Mouse (Mus musculus) liver, postnatal 0 days (tissue): ENCODE data around the gene St6galnac3. TPM values are rescaled to one million over a fixed set of nuclear protein-coding genes. Genes with fewer than 3 reads are reported as not detected.

ENCODE experiments used
- ATAC-seq: fragments of 200-750 bp; cut with Nextera tagmentation; 2 replicates; pipeline ENCODE4 v1.8.0; 2017; ENCODE audit warnings: mild to moderate bottlenecking, moderate library complexity
- DNase-seq: peaks from one replicate; pipeline ENCODE4 v3.0.0-alpha.2; 2016
- H3K27ac ChIP-seq: fragments of 300-500 bp; sonication (generic); 2 replicates; pipeline ENCODE4 v1.5.1; 2014; ENCODE audit warnings: antibody characterized with exemption, moderate library complexity, mild to moderate bottlenecking, low read depth
- H3K27me3 ChIP-seq: fragments of 300-500 bp; sonication (generic); 2 replicates; pipeline ENCODE4 v1.6.1; 2014; ENCODE audit warnings: low read length, control low read depth, mixed read lengths; ENCODE audit not compliant: insufficient read depth
- H3K36me3 ChIP-seq: fragments of 300-500 bp; sonication (generic); replicated peaks from 2 replicates; pipeline ENCODE4 v1.6.1; 2014; ENCODE audit warnings: mild to moderate bottlenecking, control low read depth, low read length, moderate library complexity, mixed read lengths; ENCODE audit not compliant: insufficient read depth
- H3K4me1 ChIP-seq: fragments of 300-500 bp; sonication (generic); 2 replicates; pipeline ENCODE4 v1.6.1; 2014; ENCODE audit warnings: antibody characterized with exemption, mild to moderate bottlenecking, control low read depth; ENCODE audit not compliant: insufficient read depth
- H3K4me2 ChIP-seq: fragments of 300-500 bp; sonication (generic); 2 replicates; pipeline ENCODE4 v1.6.1; 2014; ENCODE audit warnings: low read depth, mild to moderate bottlenecking, low read length, moderate library complexity, mixed read lengths
- H3K4me3 ChIP-seq: fragments of 300-500 bp; sonication (generic); 2 replicates; pipeline ENCODE4 v1.5.1; 2014; ENCODE audit warnings: low read depth, low read length
- H3K9ac ChIP-seq: fragments of 300-500 bp; sonication (generic); replicated peaks from 2 replicates; pipeline ENCODE4 v1.6.1; 2014; ENCODE audit warnings: mild to moderate bottlenecking, moderate library complexity
- H3K9me3 ChIP-seq: fragments of 300-500 bp; sonication (generic); 2 replicates; pipeline ENCODE4 v1.6.1; 2016; ENCODE audit warnings: mild to moderate bottlenecking, control low read depth, low read length, mixed read lengths
- CTCF ChIP-seq: sonication (generic); IDR thresholded peaks from 2 replicates; pipeline ENCODE4 v1.5.1; 2016; ENCODE audit warnings: antibody characterized with exemption, low read depth
- EP300 ChIP-seq: IDR thresholded peaks from 2 replicates; pipeline ENCODE4 v1.6.1; 2016; ENCODE audit warnings: antibody characterized with exemption, low read depth, mild to moderate bottlenecking
- whole genome bisulfite sequencing: fragments of 180-500 bp; shearing (Covaris S2); extraction: QIAGEN DNeasy Blood & Tissue Kit; methylation state at CpG from one replicate; pipeline ENCODE4 v1.1.7; 2014; ENCODE audit not compliant: insufficient replicate concordance; 5-methylcytosine and 5-hydroxymethylcytosine counted together
- polyA plus RNA-seq: library from polyadenylated mRNA; unstranded; fragments of >200 nt; fragmentation: Nextera tagmentation; extraction: Ambion mirVana; gene quantifications from 2 replicates; pipeline ENCODE4 v1.2.1, GENCODE M21; 2015

Gene St6galnac3
- polyA plus RNA-seq, 1 experiment from 2014 or later: 5.0 TPM

- H3K4me3 ChIP-seq: no peak overlapping the region
- WGBS: 71% methylated on average over 5 of the region's 5 CpGs
- DNase-seq (no peak), ATAC-seq (no peak)
- H3K4me1 ChIP-seq: no peaks in the 10 kb centered on the region
- H3K9ac ChIP-seq: no peak overlapping the region
- no peaks in the 10 kb centered on the region for H3K36me3 ChIP-seq
- H3K9me3 ChIP-seq: no peaks in the 10 kb centered on the region
- H3K4me2 ChIP-seq: no peak overlapping the region
- no peak for TF ChIP-seq CTCF
- no peak for TF ChIP-seq EP300
- H3K27me3 ChIP-seq: no peaks in the 10 kb centered on the region
- no peak overlapping the region for H3K27ac ChIP-seq
Observed at GRCm38 (mm10) chr3:153334152-153334825, 390.7 kb downstream of the St6galnac3 start.

GRCm38 (mm10) chr3:153324307-153324706, 400.7 kb downstream of the St6galnac3 start:
- no peak overlapping the region for H3K27ac ChIP-seq
- H3K9ac ChIP-seq: no peak overlapping the region
- 66% methylated on average over 3 of the region's 3 CpGs for WGBS
- no peaks in the 10 kb centered on the region for H3K36me3 ChIP-seq
- no peak overlapping the region for H3K4me3 ChIP-seq
- TF ChIP-seq CTCF (no peak), EP300 (no peak)
- DNase-seq: no peak
- no peaks in the 10 kb centered on the region for H3K27me3 ChIP-seq
- ATAC-seq: no peak
- no peaks in the 10 kb centered on the region for H3K4me1 ChIP-seq
- H3K4me2 ChIP-seq: no peak overlapping the region
- no peaks in the 10 kb centered on the region for H3K9me3 ChIP-seq

- Histone ChIP-seq H3K9me3 (no peaks in the 10 kb centered on the region), H3K4me3 (no peak overlapping the region), H3K36me3 (no peaks in the 10 kb centered on the region), H3K27me3 (no peaks in the 10 kb centered on the region), H3K9ac (no peak overlapping the region), H3K4me1 (no peaks in the 10 kb centered on the region), H3K4me2 (no peak overlapping the region), H3K27ac (no peak overlapping the region)
- DNase-seq: no peak
- WGBS: 78% methylated on average over 8 of the region's 8 CpGs
- no peak for ATAC-seq
- TF ChIP-seq CTCF: no peak
- TF ChIP-seq EP300: no peak
Observed at GRCm38 (mm10) chr3:153323446-153323845, 401.5 kb downstream of the St6galnac3 start.

- no peak overlapping the region for H3K27ac ChIP-seq
- no peaks in the 10 kb centered on the region for H3K4me1 ChIP-seq
- 49% methylated on average over 9 of the region's 9 CpGs for WGBS
- no peak overlapping the region for H3K4me2 ChIP-seq
- no peak for TF ChIP-seq CTCF
- TF ChIP-seq EP300: no peak
- ATAC-seq (peak; percentile 41; the same call in 1 of the 2 replicates), DNase-seq (peak; percentile 31)
- H3K27me3 ChIP-seq: no peaks in the 10 kb centered on the region
- no peaks in the 10 kb centered on the region for H3K36me3 ChIP-seq
- H3K9ac ChIP-seq: no peak overlapping the region
- H3K9me3 ChIP-seq: no peaks in the 10 kb centered on the region
- no peak overlapping the region for H3K4me3 ChIP-seq
Observed at GRCm38 (mm10) chr3:153313583-153313982, 411.4 kb downstream of the St6galnac3 start.

GRCm38 (mm10) chr3:153313167-153313566, 411.8 kb downstream of the St6galnac3 start:
- Histone ChIP-seq H3K36me3 (no peaks in the 10 kb centered on the region), H3K27ac (no peak overlapping the region), H3K27me3 (no peaks in the 10 kb centered on the region), H3K4me3 (no peak overlapping the region), H3K9ac (no peak overlapping the region), H3K9me3 (no peaks in the 10 kb centered on the region), H3K4me1 (no peaks in the 10 kb centered on the region), H3K4me2 (no peak overlapping the region)
- DNase-seq (no peak), ATAC-seq (no peak)
- no peak for TF ChIP-seq CTCF
- 91% methylated on average over 9 of the region's 9 CpGs for WGBS

- no peak overlapping the region for H3K27ac ChIP-seq
- H3K4me1 ChIP-seq: no peaks in the 10 kb centered on the region
- DNase-seq (no peak), ATAC-seq (no peak)
- H3K36me3 ChIP-seq: no peaks in the 10 kb centered on the region
- no peak overlapping the region for H3K4me3 ChIP-seq
- TF ChIP-seq CTCF (no peak), EP300 (no peak)
- 80% methylated on average over 3 of the region's 3 CpGs for WGBS
- no peaks in the 10 kb centered on the region for H3K27me3 ChIP-seq
- H3K9me3 ChIP-seq: no peaks in the 10 kb centered on the region
- H3K9ac ChIP-seq: no peak overlapping the region
- no peak overlapping the region for H3K4me2 ChIP-seq
Observed at GRCm38 (mm10) chr3:153312006-153312405, 413.0 kb downstream of the St6galnac3 start.

- no peaks in the 10 kb centered on the region for H3K36me3 ChIP-seq
- H3K27me3 ChIP-seq: no peaks in the 10 kb centered on the region
- H3K9ac ChIP-seq: no peak overlapping the region
Observed at GRCm38 (mm10) chr3:153308379-153308778, 416.6 kb downstream of the St6galnac3 start.

More at GRCm38 (mm10) chr3:153308379-153308778, 416.6 kb downstream of the St6galnac3 start:
- ATAC-seq (no peak), DNase-seq (no peak)
- H3K4me3 ChIP-seq: no peak overlapping the region
- H3K4me1 ChIP-seq: peaks cover 3% of the 10 kb centered on the region; the same call in 1 of the 2 replicates
- H3K27ac ChIP-seq: no peak overlapping the region
- no peak overlapping the region for H3K4me2 ChIP-seq
- H3K9me3 ChIP-seq: no peaks in the 10 kb centered on the region
- 47% methylated on average over 4 of the region's 4 CpGs for WGBS
- TF ChIP-seq CTCF (no peak), EP300 (no peak)
